Mouse (Mus musculus) CH12F3 (cell line): ENCODE measurements around the gene Vars.

Experiments
- in situ Hi-C: fragments of 300-500 bp; cut with MboI; formaldehyde crosslinking; loops from 2 replicates; pipeline ENCODE4 v1.14.3; 2020; ENCODE audit warnings: low sequenced_read_pairs

Vars gene

GRCm38 (mm10) chr17:35064951-35065947 is 64.5 kb downstream of the Vars start, which contains the start of gene Ly6g6c:
TSS of gene Ly6g6c (plus strand) at chr17:35065388.
- in situ Hi-C loops, result no loop called here
